Mouse (Mus musculus): Measurements from ENCODE around the gene Sirt2. TPM values are rescaled to one million over a fixed set of nuclear protein-coding genes. Genes with fewer than 3 reads are reported as not detected.

Gene Sirt2
- polyA plus RNA-seq, 1 experiment, result 203 TPM

GRCm38 (mm10) chr7:28832137-28832536 is 65.6 kb downstream of the Sirt2 start:
- TF ChIP-seq CTCF (IDR thresholded peaks at IDR 0.05; ENCODE audit: control insufficient read depth, insufficient read depth, insufficient replicate concordance, low read depth, low read length), result no peak
- TF ChIP-seq POLR2A (IDR thresholded peaks at IDR 0.05; ENCODE audit: control insufficient read depth, low read depth, low read length), result no peak

GRCm38 (mm10) chr7:28833723-28834347 is 67.3 kb downstream of the Sirt2 start, which contains the start of gene Lgals4:
Gene Lgals4, plus strand, starts transcription at chr7:28833854.
- TF ChIP-seq CTCF (IDR thresholded peaks at IDR 0.05; ENCODE audit: control insufficient read depth, insufficient read depth, insufficient replicate concordance, low read depth, low read length), result no peak
- no peak for TF ChIP-seq POLR2A (IDR thresholded peaks at IDR 0.05; ENCODE audit: control insufficient read depth, low read depth, low read length)
- Histone ChIP-seq H3K27me3 (ENCODE audit: control insufficient read depth, insufficient read depth, low read length) (no peaks in the 10 kb centered on the region), H3K36me3 (ENCODE audit: control insufficient read depth, insufficient read depth, low read length) (no peaks in the 10 kb centered on the region; the same call in 1 of the 2 replicates), H3K27ac (ENCODE audit: control insufficient read depth, insufficient read depth, low read depth, low read length) (no peak within 1 kb of the TSS), H3K4me3 (ENCODE audit: control insufficient read depth, low read depth, low read length) (no peak within 1 kb of the TSS), H3K4me1 (ENCODE audit: control insufficient read depth, insufficient read depth, low read length) (peaks cover 9% of the 10 kb centered on the region)

More at GRCm38 (mm10) chr7:28832137-28832536, 65.6 kb downstream of the Sirt2 start:
- no peak overlapping the region for H3K27ac ChIP-seq (ENCODE audit: control insufficient read depth, insufficient read depth, low read depth, low read length)
- no peaks in the 10 kb centered on the region for H3K27me3 ChIP-seq (ENCODE audit: control insufficient read depth, insufficient read depth, low read length)
- H3K4me3 ChIP-seq (ENCODE audit: control insufficient read depth, low read depth, low read length), result peak overlapping the region; percentile 23; the same call in 1 of the 2 replicates
- no peaks in the 10 kb centered on the region; the same call in 1 of the 2 replicates for H3K36me3 ChIP-seq (ENCODE audit: control insufficient read depth, insufficient read depth, low read length)
- H3K4me1 ChIP-seq (ENCODE audit: control insufficient read depth, insufficient read depth, low read length), result peaks cover 9% of the 10 kb centered on the region

- Histone ChIP-seq H3K4me3 (ENCODE audit: control insufficient read depth, low read depth, low read length) (no peak overlapping the region), H3K36me3 (ENCODE audit: control insufficient read depth, insufficient read depth, low read length) (no peaks in the 10 kb centered on the region), H3K4me1 (ENCODE audit: control insufficient read depth, insufficient read depth, low read length) (peaks cover 3% of the 10 kb centered on the region; the same call in 1 of the 2 replicates), H3K27me3 (ENCODE audit: control insufficient read depth, insufficient read depth, low read length) (no peaks in the 10 kb centered on the region), H3K27ac (ENCODE audit: control insufficient read depth, insufficient read depth, low read depth, low read length) (no peak overlapping the region)
- no peak for TF ChIP-seq POLR2A (IDR thresholded peaks at IDR 0.05; ENCODE audit: control insufficient read depth, low read depth, low read length)
- TF ChIP-seq CTCF (IDR thresholded peaks at IDR 0.05; ENCODE audit: control insufficient read depth, insufficient read depth, insufficient replicate concordance, low read depth, low read length), result no peak
Observed at GRCm38 (mm10) chr7:28836936-28837335, 70.4 kb downstream of the Sirt2 start.

Other genes with a start within 250 kb of the Sirt2 start
- gene Ifnl3, start 243.9 kb upstream of the Sirt2 start, polyA plus RNA-seq (2012; rRNA removed), result not detected in 2 replicates
- gene Sycn, start 225.8 kb upstream of the Sirt2 start, polyA plus RNA-seq (2012; rRNA removed), result 0.24 and 0.31 TPM in 2 replicates
- 0.62 and 0.70 TPM in 2 replicates for gene Nccrp1, start 219.5 kb upstream of the Sirt2 start, polyA plus RNA-seq (2012; rRNA removed)
- 234 and 246 TPM in 2 replicates for gene Samd4b, start 168.6 kb upstream of the Sirt2 start, polyA plus RNA-seq (2012; rRNA removed)
- gene Pak4, start 168.6 kb upstream of the Sirt2 start, polyA plus RNA-seq (2012; rRNA removed), result 21.5 and 23.6 TPM in 2 replicates
- 7.5 and 11.7 TPM in 2 replicates for gene Acp7, start 135.4 kb upstream of the Sirt2 start, polyA plus RNA-seq (2012; rRNA removed)
- gene Fbxo27, start 73.9 kb upstream of the Sirt2 start, polyA plus RNA-seq (2012; rRNA removed), result 15.8 and 16.3 TPM in 2 replicates
- gene Fbxo17, start 49.9 kb upstream of the Sirt2 start, polyA plus RNA-seq (2012; rRNA removed), result 7.2 and 8.1 TPM in 2 replicates
- 29.5 and 39.3 TPM in 2 replicates for gene Mrps12, start 24.9 kb upstream of the Sirt2 start, polyA plus RNA-seq (2012; rRNA removed)
- gene Sars2, start 24.7 kb upstream of the Sirt2 start, polyA plus RNA-seq (2012; rRNA removed), result 12.5 and 13.6 TPM in 2 replicates
- gene Ccer2, start 10.6 kb upstream of the Sirt2 start, polyA plus RNA-seq (2012; rRNA removed), result not detected in 2 replicates
- gene Nfkbib, start 777 bp downstream of the Sirt2 start, polyA plus RNA-seq (2012; rRNA removed), result 134 and 152 TPM in 2 replicates
- 1.1 and 1.6 TPM in 2 replicates for gene Rinl, start 22.2 kb downstream of the Sirt2 start, polyA plus RNA-seq (2012; rRNA removed)
- gene Hnrnpl, start 41.8 kb downstream of the Sirt2 start, polyA plus RNA-seq (2012; rRNA removed), result 162 and 200 TPM in 2 replicates
- 124 and 147 TPM in 2 replicates for gene Ech1, start 58.5 kb downstream of the Sirt2 start, polyA plus RNA-seq (2012; rRNA removed)
- gene Lgals4, start 67.1 kb downstream of the Sirt2 start, polyA plus RNA-seq (2012; rRNA removed), result 13.8 and 17.5 TPM in 2 replicates
- gene Lgals7, start 97.1 kb downstream of the Sirt2 start, polyA plus RNA-seq (2012; rRNA removed), result 1.4 and 1.7 TPM in 2 replicates
- gene Capn12, start 114.7 kb downstream of the Sirt2 start, polyA plus RNA-seq (2012; rRNA removed), result 0.14 and 0.17 TPM in 2 replicates
- 73.9 and 77.5 TPM in 2 replicates for gene Actn4, start 195.6 kb downstream of the Sirt2 start, polyA plus RNA-seq (2012; rRNA removed)
- 379 and 426 TPM in 2 replicates for gene Eif3k, start 215.1 kb downstream of the Sirt2 start, polyA plus RNA-seq (2012; rRNA removed)
- 58.8 and 83.2 TPM in 2 replicates for gene Map4k1, start 215.3 kb downstream of the Sirt2 start, polyA plus RNA-seq (2012; rRNA removed)

All from testis, adult 2 months (tissue).